Mouse (Mus musculus): ENCODE results near the gene AL607142.1. TPM values are rescaled to one million over a fixed set of nuclear protein-coding genes. Genes with fewer than 3 reads are reported as not detected.

Gene AL607142.1
- polyA plus RNA-seq, 1 experiment from 2014 or later: not detected

GRCm38 (mm10) chr4:120044612-120045011, 20.2 kb upstream of the AL607142.1 start:
- H3K36me3 ChIP-seq: no peaks in the 10 kb centered on the region
- no peaks in the 10 kb centered on the region for H3K9me3 ChIP-seq (replicated peaks)
- 85% methylated on average over 5 of the region's 5 CpGs for WGBS
- no peak overlapping the region for H3K27ac ChIP-seq
- peaks cover 15% of the 10 kb centered on the region for H3K4me1 ChIP-seq
- H3K27me3 ChIP-seq (ENCODE audit: low read depth, poor library complexity, severe bottlenecking): no peaks in the 10 kb centered on the region
- no peak for DNase-seq (ENCODE audit: low spot score)
- H3K4me3 ChIP-seq: no peak overlapping the region

GRCm38 (mm10) chr4:120045131-120045537, 19.7 kb upstream of the AL607142.1 start:
- Histone ChIP-seq H3K4me3 (no peak overlapping the region), H3K27me3 (ENCODE audit: low read depth, poor library complexity, severe bottlenecking) (no peaks in the 10 kb centered on the region), H3K9me3 (replicated peaks) (no peaks in the 10 kb centered on the region), H3K36me3 (no peaks in the 10 kb centered on the region), H3K27ac (no peak overlapping the region), H3K4me1 (peaks cover 15% of the 10 kb centered on the region)
- 67% methylated on average over 5 of the region's 5 CpGs for whole genome bisulfite sequencing
- no peak for DNase-seq (ENCODE audit: low spot score)

DNA sequence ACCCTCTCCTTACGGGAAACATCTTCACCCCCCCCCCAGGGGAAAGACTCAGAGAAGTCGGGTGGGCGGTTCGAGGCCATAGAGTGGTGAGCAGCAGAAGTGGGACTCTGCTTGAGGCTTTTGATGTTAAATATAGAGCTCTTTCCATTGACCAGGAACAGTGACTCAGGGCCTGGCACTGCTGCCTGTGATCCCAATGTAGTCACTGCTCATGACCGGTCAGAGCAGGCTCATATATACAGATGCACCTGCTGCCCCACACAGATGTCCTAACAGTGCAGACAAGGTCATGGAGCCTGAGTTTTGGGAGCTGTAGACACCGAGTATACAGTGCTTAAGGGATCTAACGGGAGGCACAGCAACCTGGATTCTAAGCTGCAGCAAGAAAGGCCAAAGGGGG, 18.9 kb upstream of the AL607142.1 start:
- 88% methylated on average over 7 of the region's 7 CpGs for WGBS
- Histone ChIP-seq H3K9me3 (replicated peaks) (no peaks in the 10 kb centered on the region), H3K36me3 (no peaks in the 10 kb centered on the region), H3K4me1 (peaks cover 15% of the 10 kb centered on the region), H3K27me3 (ENCODE audit: low read depth, poor library complexity, severe bottlenecking) (no peaks in the 10 kb centered on the region), H3K27ac (no peak overlapping the region), H3K4me3 (no peak overlapping the region)
- DNase-seq (ENCODE audit: low spot score): no peak

DNA sequence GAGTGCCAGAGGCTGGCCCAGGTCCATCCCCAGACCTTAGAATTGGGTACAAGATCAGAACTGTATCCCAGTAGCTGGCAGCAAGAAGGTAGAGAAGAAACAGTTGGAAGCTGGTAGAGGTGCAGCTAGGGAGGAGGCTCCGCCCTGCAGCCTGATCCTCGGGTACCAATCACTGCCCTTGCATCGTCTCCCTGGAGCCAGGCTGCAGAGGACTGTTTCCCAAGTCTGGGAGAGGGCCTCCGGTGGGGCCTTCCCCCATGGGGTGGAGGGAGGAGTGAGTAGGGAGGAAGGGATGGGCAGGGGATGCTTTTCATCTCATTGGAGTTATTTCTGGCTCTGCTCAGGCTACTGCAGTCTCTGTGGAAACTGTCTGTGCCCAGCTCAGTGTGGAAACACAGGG, 17.7 kb upstream of the AL607142.1 start:
- H3K9me3 ChIP-seq (replicated peaks): no peaks in the 10 kb centered on the region
- H3K27ac ChIP-seq: no peak overlapping the region
- WGBS: 26% methylated on average over 4 of the region's 4 CpGs

DNA sequence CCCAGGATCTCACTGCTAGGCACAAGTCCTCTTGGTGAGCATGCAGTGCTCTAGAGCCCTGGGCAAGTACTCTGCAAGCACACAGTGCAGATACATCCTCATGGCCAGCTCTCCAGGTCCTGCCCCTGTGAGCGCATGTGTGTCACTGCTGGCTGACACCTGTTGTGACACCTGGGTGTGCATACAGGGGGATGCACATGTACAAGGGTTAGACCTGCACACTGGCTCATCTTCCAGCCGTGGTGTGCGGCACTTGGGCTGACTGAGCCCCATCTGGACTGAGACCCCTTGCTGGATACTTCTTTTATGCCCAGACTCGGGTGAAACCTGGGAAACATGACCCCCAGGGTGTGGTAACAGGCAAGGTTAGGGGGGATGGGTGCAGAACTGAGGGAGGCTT, 16.5 kb upstream of the AL607142.1 start:
- H3K36me3 ChIP-seq: no peaks in the 10 kb centered on the region
- 85% methylated on average over 4 of the region's 4 CpGs for WGBS
- H3K27me3 ChIP-seq (ENCODE audit: low read depth, poor library complexity, severe bottlenecking): no peaks in the 10 kb centered on the region
- DNase-seq (ENCODE audit: low spot score): no peak
- H3K9me3 ChIP-seq (replicated peaks): no peaks in the 10 kb centered on the region
- no peak overlapping the region for H3K27ac ChIP-seq
- H3K4me1 ChIP-seq: peaks cover 15% of the 10 kb centered on the region
- H3K4me3 ChIP-seq: no peak overlapping the region

More for the DNA sequence above, 17.7 kb upstream of the AL607142.1 start:
- Histone ChIP-seq H3K4me1 (peaks cover 15% of the 10 kb centered on the region), H3K4me3 (no peak overlapping the region), H3K27me3 (ENCODE audit: low read depth, poor library complexity, severe bottlenecking) (no peaks in the 10 kb centered on the region), H3K36me3 (no peaks in the 10 kb centered on the region)
- DNase-seq (ENCODE audit: low spot score): no peak

DNA sequence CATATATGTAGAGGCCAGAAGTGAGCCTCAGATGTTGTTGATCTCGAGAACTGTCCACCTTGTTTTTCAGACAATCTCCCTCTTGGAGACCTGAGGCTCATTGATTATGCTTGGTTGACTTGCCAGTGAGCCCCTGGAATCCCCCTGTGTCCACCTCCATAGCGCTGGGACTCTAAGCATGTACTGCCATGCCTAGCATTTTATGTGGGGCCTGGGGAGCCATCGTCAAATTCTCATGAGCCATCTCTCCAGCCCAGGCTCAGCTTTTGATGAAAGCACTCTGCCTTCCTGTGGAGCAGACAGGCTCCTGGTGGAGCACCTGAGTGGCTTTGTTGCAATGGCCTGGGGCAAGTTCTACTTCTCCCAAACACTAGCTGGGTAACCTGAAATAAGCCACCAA, 14.9 kb upstream of the AL607142.1 start:
- Histone ChIP-seq H3K4me1 (peaks cover 14% of the 10 kb centered on the region), H3K9me3 (replicated peaks) (no peaks in the 10 kb centered on the region), H3K27ac (no peak overlapping the region), H3K36me3 (no peaks in the 10 kb centered on the region), H3K4me3 (no peak overlapping the region), H3K27me3 (ENCODE audit: low read depth, poor library complexity, severe bottlenecking) (no peaks in the 10 kb centered on the region)
- DNase-seq (ENCODE audit: low spot score): no peak
- 93% methylated on average over 3 of the region's 3 CpGs for WGBS

DNA sequence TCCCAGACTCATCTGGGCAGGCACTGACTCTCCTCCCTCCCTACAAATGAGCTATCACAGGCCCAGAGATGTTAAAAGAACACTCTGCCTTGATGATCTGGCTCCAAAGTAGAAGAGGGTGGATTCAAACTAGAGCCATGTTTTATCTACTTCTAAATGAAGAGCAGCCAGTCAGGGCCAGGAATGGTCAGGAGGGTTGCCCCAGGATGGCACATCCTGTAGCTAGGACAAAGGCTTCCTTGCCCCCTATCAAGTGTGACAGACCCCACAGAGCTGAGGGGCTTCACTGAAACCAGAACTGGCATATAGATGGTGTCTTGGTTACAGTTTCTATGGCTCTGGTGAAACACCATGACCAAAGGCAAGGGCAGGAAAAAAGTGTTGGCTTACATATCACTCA, 12.3 kb upstream of the AL607142.1 start:
- H3K4me3 ChIP-seq: no peak overlapping the region
- DNase-seq (ENCODE audit: low spot score): no peak
- no peaks in the 10 kb centered on the region for H3K36me3 ChIP-seq
- H3K27ac ChIP-seq: no peak overlapping the region
- H3K27me3 ChIP-seq (ENCODE audit: low read depth, poor library complexity, severe bottlenecking): no peaks in the 10 kb centered on the region
- no peaks in the 10 kb centered on the region for H3K9me3 ChIP-seq (replicated peaks)
- H3K4me1 ChIP-seq: no peaks in the 10 kb centered on the region

- Histone ChIP-seq H3K4me1 (no peaks in the 10 kb centered on the region), H3K27me3 (ENCODE audit: low read depth, poor library complexity, severe bottlenecking) (no peaks in the 10 kb centered on the region), H3K4me3 (no peak overlapping the region), H3K9me3 (replicated peaks) (no peaks in the 10 kb centered on the region), H3K36me3 (no peaks in the 10 kb centered on the region), H3K27ac (no peak overlapping the region)
- WGBS: 96% methylated on average over 11 of the region's 11 CpGs
- DNase-seq (ENCODE audit: low spot score): no peak
Measured at GRCm38 (mm10) chr4:120053026-120054005, 11.5 kb upstream of the AL607142.1 start.

GRCm38 (mm10) chr4:120054145-120054544, 10.7 kb upstream of the AL607142.1 start:
- Histone ChIP-seq H3K27ac (no peak overlapping the region), H3K4me3 (no peak overlapping the region), H3K4me1 (no peaks in the 10 kb centered on the region), H3K9me3 (replicated peaks) (no peaks in the 10 kb centered on the region), H3K27me3 (ENCODE audit: low read depth, poor library complexity, severe bottlenecking) (no peaks in the 10 kb centered on the region), H3K36me3 (no peaks in the 10 kb centered on the region)
- 76% methylated on average over 9 of the region's 9 CpGs for WGBS
- no peak for DNase-seq (ENCODE audit: low spot score)

DNA sequence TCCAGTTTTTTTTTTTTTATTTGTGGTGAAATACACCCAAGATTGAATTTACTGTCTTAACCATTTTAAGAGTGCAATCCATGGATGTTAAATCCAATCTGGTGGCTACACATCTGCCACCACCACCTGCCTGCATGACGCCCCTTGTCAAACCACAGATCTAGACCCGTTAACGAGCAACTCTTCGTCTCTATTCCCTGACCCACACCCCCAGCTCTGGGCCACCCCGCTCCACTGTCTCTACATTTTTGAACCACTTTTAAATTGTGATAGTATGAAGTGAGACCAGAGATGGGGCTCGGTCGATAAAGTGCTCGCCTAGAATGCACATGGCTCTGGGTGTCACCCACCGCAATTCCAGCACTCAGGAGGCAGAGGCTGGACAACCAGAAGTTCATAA, 8.3 kb upstream of the AL607142.1 start:
- Histone ChIP-seq H3K4me3 (no peak overlapping the region), H3K36me3 (no peaks in the 10 kb centered on the region), H3K27me3 (ENCODE audit: low read depth, poor library complexity, severe bottlenecking) (no peaks in the 10 kb centered on the region), H3K9me3 (replicated peaks) (no peaks in the 10 kb centered on the region), H3K4me1 (no peaks in the 10 kb centered on the region), H3K27ac (no peak overlapping the region)
- DNase-seq (ENCODE audit: low spot score): no peak
- 95% methylated on average over 9 of the region's 9 CpGs for WGBS

DNA sequence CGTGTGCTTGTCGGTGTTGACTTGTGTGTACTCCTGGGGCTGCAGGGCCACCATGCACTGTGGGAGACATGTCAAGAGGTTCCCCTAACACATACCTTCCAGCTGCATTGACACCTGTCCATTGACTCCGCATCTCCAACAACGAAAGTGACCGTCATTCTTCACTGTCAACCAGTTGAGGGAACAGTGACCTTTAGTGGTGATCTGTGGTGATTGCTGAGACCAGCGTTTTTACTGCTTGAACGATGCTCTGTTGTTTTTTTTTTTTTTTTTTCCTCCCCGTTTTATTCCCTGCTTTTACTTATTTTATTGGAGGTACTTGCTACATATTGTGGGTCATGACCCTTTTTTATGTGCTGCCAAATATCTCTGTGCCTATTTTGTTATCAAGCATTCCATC, 7.3 kb upstream of the AL607142.1 start:
- 78% methylated on average over 8 of the region's 8 CpGs for WGBS
- no peak overlapping the region for H3K27ac ChIP-seq
- no peaks in the 10 kb centered on the region for H3K36me3 ChIP-seq

DNA sequence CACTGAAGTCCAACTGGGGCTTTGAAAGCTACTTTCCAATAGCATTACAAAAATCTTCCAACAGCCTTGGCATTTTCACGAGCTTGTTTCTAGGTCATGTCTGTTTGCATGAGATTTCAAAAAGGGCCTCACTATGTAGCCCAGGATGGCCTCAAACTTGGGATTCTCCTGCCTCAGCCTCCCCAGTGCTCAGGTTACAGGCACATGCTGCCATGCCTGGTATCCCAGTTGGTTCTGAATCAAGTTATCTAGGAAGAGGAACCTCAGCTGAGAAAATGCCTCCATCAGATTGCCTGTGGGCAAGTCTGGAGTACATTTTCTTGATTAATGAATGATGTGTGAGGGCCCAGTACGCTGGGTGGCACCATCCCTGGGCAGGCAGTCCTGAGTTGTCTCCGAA, 6.6 kb upstream of the AL607142.1 start:
- Histone ChIP-seq H3K9me3 (replicated peaks) (no peaks in the 10 kb centered on the region), H3K36me3 (no peaks in the 10 kb centered on the region), H3K27me3 (ENCODE audit: low read depth, poor library complexity, severe bottlenecking) (no peaks in the 10 kb centered on the region), H3K4me3 (no peak overlapping the region), H3K4me1 (no peaks in the 10 kb centered on the region), H3K27ac (no peak overlapping the region)
- DNase-seq (ENCODE audit: low spot score): no peak
- whole genome bisulfite sequencing: 95% methylated on average over 3 of the region's 3 CpGs

More for the DNA sequence above, 7.3 kb upstream of the AL607142.1 start:
- Histone ChIP-seq H3K9me3 (replicated peaks) (no peaks in the 10 kb centered on the region), H3K4me1 (no peaks in the 10 kb centered on the region), H3K4me3 (no peak overlapping the region), H3K27me3 (ENCODE audit: low read depth, poor library complexity, severe bottlenecking) (no peaks in the 10 kb centered on the region)
- no peak for DNase-seq (ENCODE audit: low spot score)

DNA sequence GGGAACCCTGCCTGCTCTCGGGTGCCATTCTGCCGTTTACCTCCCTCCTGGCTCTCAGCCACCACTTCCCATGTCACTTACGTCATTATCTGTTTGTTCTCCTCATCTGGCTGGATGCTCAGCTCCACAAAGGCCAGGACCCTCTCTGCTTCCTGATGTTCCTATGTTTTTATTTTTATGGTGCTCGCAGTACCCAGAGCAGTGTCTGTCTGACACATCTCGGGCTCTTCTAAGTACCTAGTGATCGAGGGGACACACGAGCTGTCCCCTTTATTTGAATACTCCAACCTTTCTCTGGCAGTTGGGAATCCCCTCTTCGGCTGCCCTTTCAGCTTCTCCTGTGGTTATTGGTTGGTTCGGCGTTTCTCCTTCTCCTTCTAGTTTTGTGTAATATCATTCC, 6.0 kb upstream of the AL607142.1 start:
- H3K4me3 ChIP-seq: no peak overlapping the region
- H3K27me3 ChIP-seq (ENCODE audit: low read depth, poor library complexity, severe bottlenecking): no peaks in the 10 kb centered on the region
- DNase-seq (ENCODE audit: low spot score): no peak
- WGBS: 84% methylated on average over 10 of the region's 10 CpGs
- no peaks in the 10 kb centered on the region for H3K9me3 ChIP-seq (replicated peaks)
- H3K4me1 ChIP-seq: no peaks in the 10 kb centered on the region
- no peak overlapping the region for H3K27ac ChIP-seq
- no peaks in the 10 kb centered on the region for H3K36me3 ChIP-seq
